Mouse (Mus musculus): ENCODE data around the gene Il23a. TPM values are rescaled to one million over a fixed set of nuclear protein-coding genes. Genes with fewer than 3 reads are reported as not detected.
A peak's percentile ranks its signal among the peaks of the same experiment; 100 is the strongest.
"Not testable (repeated sequence)": the region's sequence is repeated elsewhere in the genome, so short reads cannot be mapped to it uniquely, and the experiment has no call there.

Il23a gene
- polyA plus RNA-seq, 1 experiment from 2014 or later = 0.21 TPM

DNA sequence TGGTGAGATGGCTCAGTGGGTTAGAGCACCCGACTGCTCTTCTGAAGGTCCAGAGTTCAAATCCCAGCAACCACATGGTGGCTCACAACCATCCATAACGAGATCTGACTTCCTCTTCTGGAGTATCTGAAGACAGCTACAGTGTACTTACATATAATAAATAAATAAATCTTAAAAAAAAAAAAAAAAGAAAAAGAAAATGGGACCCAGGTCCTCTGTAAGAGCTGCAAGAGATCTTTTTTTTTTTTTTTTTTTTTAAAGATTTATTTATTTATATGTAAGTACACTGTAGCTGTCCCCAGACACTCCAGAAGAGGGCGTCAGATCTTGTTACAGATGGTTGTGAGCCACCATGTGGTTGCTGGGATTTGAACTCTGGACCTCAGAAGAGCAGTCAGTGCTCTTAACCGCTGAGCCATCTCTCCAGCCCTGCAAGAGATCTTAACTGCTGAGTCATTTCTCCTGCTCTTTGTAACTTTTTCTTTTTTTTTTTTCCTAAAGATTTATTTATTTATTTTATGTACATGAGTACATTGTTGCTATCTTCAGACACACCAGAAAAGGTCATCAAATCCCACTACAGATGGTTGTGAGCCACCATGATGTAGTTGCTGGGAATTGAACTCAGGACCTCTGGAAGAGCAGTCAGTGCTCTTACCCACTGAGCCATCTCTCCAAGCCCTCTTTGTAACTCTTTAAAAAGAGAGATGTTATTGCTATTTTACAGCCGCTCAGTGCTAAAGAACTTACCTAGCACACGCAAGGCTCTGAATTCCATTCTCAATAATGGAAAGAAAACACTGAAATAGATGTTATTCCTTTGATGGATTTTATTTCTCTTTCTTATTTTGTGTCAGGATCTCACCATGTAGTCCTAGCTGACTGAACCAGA, 34.1 kb upstream of the Il23a start:
- peaks cover 19% of the 10 kb centered on the region for H3K36me3 ChIP-seq
- H3K4me3 ChIP-seq (replicated peaks); H3K27ac ChIP-seq; H3K9me3 ChIP-seq (replicated peaks); H3K4me2 ChIP-seq; H3K27me3 ChIP-seq; ATAC-seq (replicated peaks; ENCODE audit: low FRiP score); H3K9ac ChIP-seq: not testable (repeated sequence)
- H3K4me1 ChIP-seq = peaks cover 14% of the 10 kb centered on the region
- 76% methylated on average over 6 of the region's 6 CpGs for WGBS

GRCm38 (mm10) chr10:128327610-128328009, 29.1 kb upstream of the Il23a start:
- Histone ChIP-seq H3K27me3 (no peaks in the 10 kb centered on the region), H3K27ac (no peak overlapping the region), H3K4me1 (peaks cover 13% of the 10 kb centered on the region), H3K9ac (no peak overlapping the region), H3K4me3 (replicated peaks) (no peak overlapping the region), H3K9me3 (replicated peaks) (no peaks in the 10 kb centered on the region), H3K4me2 (no peak overlapping the region), H3K36me3 (peaks cover 52% of the 10 kb centered on the region)
- whole genome bisulfite sequencing = 90% methylated on average over 10 of the region's 10 CpGs
- ATAC-seq (replicated peaks; ENCODE audit: low FRiP score) = no peak

- 94% methylated on average over 8 of the region's 8 CpGs for WGBS
- Histone ChIP-seq H3K4me2 (no peak overlapping the region), H3K36me3 (peaks cover 52% of the 10 kb centered on the region), H3K9ac (no peak overlapping the region), H3K9me3 (replicated peaks) (no peaks in the 10 kb centered on the region), H3K27me3 (no peaks in the 10 kb centered on the region), H3K4me3 (replicated peaks) (no peak overlapping the region), H3K4me1 (peaks cover 13% of the 10 kb centered on the region), H3K27ac (no peak overlapping the region)
- ATAC-seq (replicated peaks; ENCODE audit: low FRiP score) = no peak
These were observed 28.3 kb upstream of the Il23a start for GRCm38 (mm10) chr10:128326825-128327224.

DNA sequence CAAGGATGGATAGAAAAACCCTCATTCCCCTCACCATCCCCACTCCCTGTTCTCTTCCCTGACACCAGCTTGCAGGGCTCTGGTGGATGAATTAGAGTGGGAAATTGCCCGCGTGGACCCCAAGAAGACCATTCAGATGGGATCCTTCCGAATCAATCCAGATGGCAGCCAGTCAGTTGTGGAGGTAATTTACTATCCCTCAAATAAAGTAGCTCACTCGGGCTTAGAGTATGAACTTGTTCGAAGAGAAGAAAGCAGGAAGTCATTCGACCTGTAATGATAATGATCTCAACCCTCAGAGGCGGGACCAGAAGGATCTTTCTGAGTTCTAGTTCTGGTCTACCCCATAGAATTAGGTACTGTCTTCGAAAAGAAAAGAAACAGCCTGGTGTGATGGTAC, 25.0 kb upstream of the Il23a start:
- ATAC-seq (replicated peaks; ENCODE audit: low FRiP score) = no peak
- H3K36me3 ChIP-seq = peaks cover 68% of the 10 kb centered on the region
- H3K4me3 ChIP-seq (replicated peaks) = peak overlapping the region; percentile 67
- H3K27ac ChIP-seq = peak overlapping the region; percentile 96
- H3K27me3 ChIP-seq = no peaks in the 10 kb centered on the region
- peaks cover 18% of the 10 kb centered on the region for H3K4me1 ChIP-seq
- peak overlapping the region; percentile 84 for H3K4me2 ChIP-seq
- 52% methylated on average over 8 of the region's 8 CpGs for WGBS
- H3K9ac ChIP-seq = peak overlapping the region; percentile 89
- H3K9me3 ChIP-seq (replicated peaks) = no peaks in the 10 kb centered on the region

GRCm38 (mm10) chr10:128322141-128323108, 23.9 kb upstream of the Il23a start, which contains the start of gene Cnpy2:
Gene Cnpy2 (plus strand): TSS chr10:128322459.
- under 1% methylated on average over 40 of the region's 40 CpGs for WGBS
- H3K27me3 ChIP-seq = no peaks in the 10 kb centered on the region
- peaks cover 18% of the 10 kb centered on the region for H3K4me1 ChIP-seq
- peak; percentile 93 for ATAC-seq (replicated peaks; ENCODE audit: low FRiP score)
- peak within 1 kb of the TSS; percentile 89 for H3K9ac ChIP-seq
- H3K4me2 ChIP-seq = peak within 1 kb of the TSS; percentile 84
- peak within 1 kb of the TSS; percentile 96 for H3K27ac ChIP-seq
- H3K4me3 ChIP-seq (replicated peaks) = peak within 1 kb of the TSS; percentile 67
- peaks cover 68% of the 10 kb centered on the region for H3K36me3 ChIP-seq
- H3K9me3 ChIP-seq (replicated peaks) = no peaks in the 10 kb centered on the region

- ATAC-seq (replicated peaks; ENCODE audit: low FRiP score) = peak; percentile 22; the same call in 1 of the 2 replicates
- Histone ChIP-seq H3K36me3 (peaks cover 68% of the 10 kb centered on the region), H3K27me3 (no peaks in the 10 kb centered on the region), H3K27ac (peak overlapping the region; percentile 96), H3K9ac (peak overlapping the region; percentile 89), H3K4me3 (replicated peaks) (peak overlapping the region; percentile 67), H3K4me1 (peaks cover 18% of the 10 kb centered on the region), H3K9me3 (replicated peaks) (no peaks in the 10 kb centered on the region), H3K4me2 (peak overlapping the region; percentile 84)
- 62% methylated on average over 12 of the region's 12 CpGs for WGBS
These were observed 23.1 kb upstream of the Il23a start for GRCm38 (mm10) chr10:128321641-128322040.

- 91% methylated on average over 8 of the region's 8 CpGs for WGBS
- no peak overlapping the region for H3K9ac ChIP-seq
These were observed 17.0 kb upstream of the Il23a start for GRCm38 (mm10) chr10:128315578-128315977.

GRCm38 (mm10) chr10:128310902-128311301, 12.3 kb upstream of the Il23a start:
- peaks cover 94% of the 10 kb centered on the region for H3K36me3 ChIP-seq

More at GRCm38 (mm10) chr10:128315578-128315977, 17.0 kb upstream of the Il23a start:
- Histone ChIP-seq H3K4me1 (no peaks in the 10 kb centered on the region), H3K27me3 (no peaks in the 10 kb centered on the region), H3K27ac (no peak overlapping the region), H3K4me3 (replicated peaks) (no peak overlapping the region), H3K9me3 (replicated peaks) (no peaks in the 10 kb centered on the region), H3K4me2 (no peak overlapping the region), H3K36me3 (peaks cover 100% of the 10 kb centered on the region)
- no peak for ATAC-seq (replicated peaks; ENCODE audit: low FRiP score)

DNA sequence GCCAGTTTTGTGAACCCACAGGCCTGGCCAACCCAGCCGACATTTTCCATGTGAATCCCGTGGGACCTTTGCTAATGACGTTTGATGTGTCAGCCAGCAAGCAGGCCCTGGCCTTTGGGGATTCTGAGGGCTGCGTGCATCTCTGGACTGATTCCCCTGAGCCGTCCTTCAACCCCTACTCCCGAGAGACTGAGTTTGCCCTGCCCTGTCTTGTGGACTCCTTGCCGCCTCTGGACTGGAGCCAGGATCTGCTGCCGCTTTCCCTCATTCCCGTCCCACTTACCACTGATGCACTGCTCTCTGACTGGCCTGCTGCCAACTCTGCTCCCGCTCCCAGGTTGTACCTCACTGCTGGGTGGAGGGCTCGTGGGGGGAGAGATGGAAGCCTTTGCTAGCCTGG, 11.6 kb upstream of the Il23a start:
- H3K4me3 ChIP-seq (replicated peaks) = no peak overlapping the region
- no peaks in the 10 kb centered on the region for H3K4me1 ChIP-seq
- H3K9me3 ChIP-seq (replicated peaks) = no peaks in the 10 kb centered on the region
- no peak overlapping the region for H3K4me2 ChIP-seq
- peaks cover 92% of the 10 kb centered on the region for H3K36me3 ChIP-seq
- H3K9ac ChIP-seq = no peak overlapping the region
- H3K27me3 ChIP-seq = no peaks in the 10 kb centered on the region
- WGBS = 67% methylated on average over 11 of the region's 11 CpGs
- H3K27ac ChIP-seq = no peak overlapping the region
- ATAC-seq (replicated peaks; ENCODE audit: low FRiP score) = no peak

More at GRCm38 (mm10) chr10:128310902-128311301, 12.3 kb upstream of the Il23a start:
- Histone ChIP-seq H3K4me2 (no peak overlapping the region), H3K9ac (no peak overlapping the region), H3K27ac (no peak overlapping the region), H3K4me1 (no peaks in the 10 kb centered on the region), H3K4me3 (replicated peaks) (no peak overlapping the region), H3K27me3 (no peaks in the 10 kb centered on the region), H3K9me3 (replicated peaks) (no peaks in the 10 kb centered on the region)
- 75% methylated on average over 4 of the region's 4 CpGs for WGBS
- no peak for ATAC-seq (replicated peaks; ENCODE audit: low FRiP score)

- no peak overlapping the region for H3K27ac ChIP-seq
- WGBS = 83% methylated on average over 7 of the region's 7 CpGs
- peaks cover 89% of the 10 kb centered on the region for H3K36me3 ChIP-seq
These were observed 11.1 kb upstream of the Il23a start for GRCm38 (mm10) chr10:128309654-128310053.

GRCm38 (mm10) chr10:128303126-128304021, 4.8 kb upstream of the Il23a start, which contains the start of gene Pan2:
Gene Pan2 (plus strand): TSS chr10:128303335.
- Histone ChIP-seq H3K27ac (peak within 1 kb of the TSS; percentile 98), H3K4me1 (peaks cover 19% of the 10 kb centered on the region), H3K27me3 (no peaks in the 10 kb centered on the region), H3K9ac (peak within 1 kb of the TSS; percentile 57), H3K4me3 (replicated peaks) (peak within 1 kb of the TSS; percentile 50), H3K4me2 (peak within 1 kb of the TSS; percentile 81), H3K36me3 (peaks cover 26% of the 10 kb centered on the region), H3K9me3 (replicated peaks) (no peaks in the 10 kb centered on the region)
- 2% methylated on average over 37 of the region's 37 CpGs for WGBS
- peak; percentile 99 for ATAC-seq (replicated peaks; ENCODE audit: low FRiP score)

More at GRCm38 (mm10) chr10:128309654-128310053, 11.1 kb upstream of the Il23a start:
- Histone ChIP-seq H3K4me1 (peaks cover 3% of the 10 kb centered on the region), H3K27me3 (no peaks in the 10 kb centered on the region), H3K4me3 (replicated peaks) (no peak overlapping the region), H3K9ac (no peak overlapping the region), H3K4me2 (no peak overlapping the region), H3K9me3 (replicated peaks) (no peaks in the 10 kb centered on the region)
- ATAC-seq (replicated peaks; ENCODE audit: low FRiP score) = no peak
